Mouse (Mus musculus) embryonic facial prominence, embryonic 15.5 days (tissue): Measurements from ENCODE around the gene Fam189b. TPM values are rescaled to one million over a fixed set of nuclear protein-coding genes. Genes with fewer than 3 reads are reported as not detected.
A peak's percentile ranks its signal among the peaks of the same experiment; 100 is the strongest.
"Not testable (repeated sequence)": the region's sequence is repeated elsewhere in the genome, so short reads cannot be mapped to it uniquely, and the experiment has no call there.

Experiments used
- ATAC-seq: fragments of 200-750 bp; cut with Nextera tagmentation; 2 replicates; pipeline ENCODE4 v1.8.0; 2017; ENCODE audit warnings: low read depth, moderate TSS enrichment; ENCODE audit not compliant: insufficient number of reproducible peaks, low FRiP score, low TSS enrichment
- H3K27ac ChIP-seq: fragments of 300-500 bp; sonication (generic); replicated peaks from 2 replicates; pipeline ENCODE4 v1.5.1; 2015; ENCODE audit warnings: mild to moderate bottlenecking, inconsistent platforms
- H3K27me3 ChIP-seq: fragments of 300-500 bp; sonication (generic); 2 replicates; pipeline ENCODE4 v1.6.1; 2015; ENCODE audit warnings: inconsistent platforms
- H3K36me3 ChIP-seq: fragments of 300-500 bp; sonication (generic); 2 replicates; pipeline ENCODE4 v1.6.1; 2015; ENCODE audit warnings: mild to moderate bottlenecking, inconsistent platforms
- H3K4me1 ChIP-seq: fragments of 300-500 bp; sonication (generic); 2 replicates; pipeline ENCODE4 v1.6.1; 2015; ENCODE audit warnings: inconsistent platforms
- H3K4me2 ChIP-seq: fragments of 300-500 bp; sonication (generic); replicated peaks from 2 replicates; pipeline ENCODE4 v1.6.1; 2015; ENCODE audit warnings: mild to moderate bottlenecking, inconsistent platforms
- H3K4me3 ChIP-seq: fragments of 300-500 bp; sonication (generic); replicated peaks from 2 replicates; pipeline ENCODE4 v1.5.1; 2015; ENCODE audit warnings: mild to moderate bottlenecking, inconsistent platforms
- H3K9ac ChIP-seq: fragments of 300-500 bp; sonication (generic); 2 replicates; pipeline ENCODE4 v1.6.1; 2015; ENCODE audit warnings: inconsistent platforms
- H3K9me3 ChIP-seq: fragments of 300-500 bp; sonication (generic); replicated peaks from 2 replicates; pipeline ENCODE4 v1.6.1; 2016; ENCODE audit warnings: inconsistent platforms
- WGBS: fragments of 180-500 bp; shearing (Covaris S2); methylation state at CpG from one replicate; pipeline ENCODE4 v1.1.7; 2015; 5-methylcytosine and 5-hydroxymethylcytosine counted together
- polyA plus RNA-seq: library from polyadenylated mRNA; unstranded; fragments of >200 nt; fragmentation: Nextera tagmentation; extraction: Ambion mirVana; gene quantifications from 2 replicates; pipeline ENCODE4 v1.2.1, GENCODE M21; 2015

Gene Fam189b
- polyA plus RNA-seq, 1 experiment from 2014 or later = 37.0 TPM

- Histone ChIP-seq H3K27me3 (peaks cover 13% of the 10 kb centered on the region), H3K4me2 (no peak overlapping the region), H3K9ac (no peak overlapping the region), H3K4me3 (no peak overlapping the region), H3K36me3 (no peaks in the 10 kb centered on the region), H3K27ac (no peak overlapping the region), H3K9me3 (no peaks in the 10 kb centered on the region), H3K4me1 (peaks cover 21% of the 10 kb centered on the region)
- ATAC-seq = no peak
- 83% methylated on average over 8 of the region's 8 CpGs for WGBS
Measured at GRCm38 (mm10) chr3:89156951-89157350, 26.0 kb upstream of the Fam189b start.

- Histone ChIP-seq H3K9me3 (no peaks in the 10 kb centered on the region), H3K9ac (no peak overlapping the region), H3K4me1 (peaks cover 22% of the 10 kb centered on the region), H3K36me3 (no peaks in the 10 kb centered on the region), H3K4me2 (peak overlapping the region; percentile 99; the same call in 1 of the 2 replicates), H3K27ac (no peak overlapping the region), H3K27me3 (peaks cover 13% of the 10 kb centered on the region), H3K4me3 (no peak overlapping the region)
- ATAC-seq = no peak
- 15% methylated on average over 7 of the region's 7 CpGs for WGBS
Measured at GRCm38 (mm10) chr3:89158651-89159050, 24.3 kb upstream of the Fam189b start.

- H3K9me3 ChIP-seq = no peaks in the 10 kb centered on the region
- 3% methylated on average over 13 of the region's 13 CpGs for WGBS
- H3K27ac ChIP-seq = no peak overlapping the region
- no peaks in the 10 kb centered on the region for H3K36me3 ChIP-seq
- peak overlapping the region; percentile 44; the same call in 1 of the 2 replicates for H3K9ac ChIP-seq
- peak overlapping the region; percentile 99 for H3K4me2 ChIP-seq
- H3K27me3 ChIP-seq = peaks cover 13% of the 10 kb centered on the region
- ATAC-seq = no peak
- peaks cover 27% of the 10 kb centered on the region for H3K4me1 ChIP-seq
- H3K4me3 ChIP-seq = peak overlapping the region; percentile 63
Measured at GRCm38 (mm10) chr3:89159211-89159610, 23.7 kb upstream of the Fam189b start.

- peak within 1 kb of the TSS; percentile 44 for H3K9ac ChIP-seq
- H3K27ac ChIP-seq = no peak within 1 kb of the TSS
- ATAC-seq = peak; percentile 75
- no peaks in the 10 kb centered on the region for H3K36me3 ChIP-seq
- H3K4me2 ChIP-seq = peak within 1 kb of the TSS; percentile 99
- H3K4me1 ChIP-seq = peaks cover 28% of the 10 kb centered on the region
- H3K27me3 ChIP-seq = peaks cover 13% of the 10 kb centered on the region
- under 1% methylated on average over 65 of the region's 66 CpGs for WGBS
- no peaks in the 10 kb centered on the region for H3K9me3 ChIP-seq
- peak within 1 kb of the TSS; percentile 63 for H3K4me3 ChIP-seq
Measured at GRCm38 (mm10) chr3:89159616-89160344, 23.2 kb upstream of the Fam189b start, which contains the start of gene Hcn3. Hcn3 (minus strand) TSS chr3:89160196.

- H3K9ac ChIP-seq, H3K27ac ChIP-seq, H3K9me3 ChIP-seq, ATAC-seq, H3K4me3 ChIP-seq, H3K36me3 ChIP-seq, H3K4me2 ChIP-seq: not testable (repeated sequence)
- peaks cover 13% of the 10 kb centered on the region for H3K27me3 ChIP-seq
- peaks cover 37% of the 10 kb centered on the region for H3K4me1 ChIP-seq
Measured at GRCm38 (mm10) chr3:89161207-89161606, 21.7 kb upstream of the Fam189b start.

GRCm38 (mm10) chr3:89161786-89162185, 21.2 kb upstream of the Fam189b start:
- ATAC-seq = no peak
- Histone ChIP-seq H3K36me3 (no peaks in the 10 kb centered on the region), H3K4me2 (no peak overlapping the region), H3K27ac (no peak overlapping the region), H3K27me3 (peaks cover 13% of the 10 kb centered on the region), H3K9ac (no peak overlapping the region), H3K4me3 (no peak overlapping the region), H3K9me3 (no peaks in the 10 kb centered on the region), H3K4me1 (peaks cover 40% of the 10 kb centered on the region)
- WGBS = 84% methylated on average over 4 of the region's 4 CpGs

GRCm38 (mm10) chr3:89163123-89163522, 19.8 kb upstream of the Fam189b start:
- H3K36me3 ChIP-seq = peaks cover 7% of the 10 kb centered on the region; the same call in 1 of the 2 replicates
- ATAC-seq = no peak
- H3K27me3 ChIP-seq = peaks cover 11% of the 10 kb centered on the region
- peaks cover 40% of the 10 kb centered on the region for H3K4me1 ChIP-seq
- H3K4me3 ChIP-seq = no peak overlapping the region
- H3K9ac ChIP-seq = no peak overlapping the region
- H3K27ac ChIP-seq = no peak overlapping the region
- WGBS = 76% methylated on average over 1 of the region's 1 CpGs
- H3K4me2 ChIP-seq = no peak overlapping the region
- no peaks in the 10 kb centered on the region for H3K9me3 ChIP-seq

GRCm38 (mm10) chr3:89163643-89164245, 19.2 kb upstream of the Fam189b start:
- Histone ChIP-seq H3K4me2 (peak overlapping the region; percentile 70), H3K27me3 (peaks cover 6% of the 10 kb centered on the region), H3K4me3 (peak overlapping the region; percentile 89), H3K9me3 (no peaks in the 10 kb centered on the region), H3K36me3 (peaks cover 13% of the 10 kb centered on the region), H3K4me1 (peaks cover 37% of the 10 kb centered on the region), H3K9ac (no peak overlapping the region; the same call in 1 of the 2 replicates), H3K27ac (no peak overlapping the region; the same call in 1 of the 2 replicates)
- ATAC-seq = no peak
- 73% methylated on average over 5 of the region's 5 CpGs for WGBS

- Histone ChIP-seq H3K27ac (peak within 1 kb of the TSS; percentile 98), H3K9ac (peak within 1 kb of the TSS; percentile 98), H3K9me3 (no peaks in the 10 kb centered on the region), H3K36me3 (peaks cover 22% of the 10 kb centered on the region), H3K4me2 (peak within 1 kb of the TSS; percentile 70), H3K4me3 (peak within 1 kb of the TSS; percentile 89), H3K27me3 (no peaks in the 10 kb centered on the region), H3K4me1 (peaks cover 28% of the 10 kb centered on the region)
- ATAC-seq = peak; percentile 96
- under 1% methylated on average over 76 of the region's 79 CpGs for WGBS
Measured at GRCm38 (mm10) chr3:89164506-89165267, 18.3 kb upstream of the Fam189b start, which contains the start of gene Clk2. Clk2 (plus strand) TSS chr3:89164795.

- 10% methylated on average over 12 of the region's 12 CpGs for WGBS
- Histone ChIP-seq H3K4me1 (peaks cover 21% of the 10 kb centered on the region), H3K36me3 (peaks cover 29% of the 10 kb centered on the region), H3K4me3 (peak overlapping the region; percentile 89), H3K9ac (peak overlapping the region; percentile 98), H3K27ac (peak overlapping the region; percentile 98), H3K27me3 (no peaks in the 10 kb centered on the region), H3K9me3 (no peaks in the 10 kb centered on the region), H3K4me2 (peak overlapping the region; percentile 70)
- ATAC-seq = no peak
Measured at GRCm38 (mm10) chr3:89165268-89165870, 17.6 kb upstream of the Fam189b start.

- H3K4me2 ChIP-seq = no peak overlapping the region
- no peaks in the 10 kb centered on the region for H3K27me3 ChIP-seq
- no peaks in the 10 kb centered on the region for H3K9me3 ChIP-seq
- no peak overlapping the region for H3K9ac ChIP-seq
- WGBS = 94% methylated on average over 19 of the region's 19 CpGs
- peaks cover 19% of the 10 kb centered on the region for H3K4me1 ChIP-seq
- H3K36me3 ChIP-seq = peaks cover 43% of the 10 kb centered on the region
- H3K27ac ChIP-seq = no peak overlapping the region
- no peak overlapping the region for H3K4me3 ChIP-seq
- ATAC-seq = no peak
Measured at GRCm38 (mm10) chr3:89166945-89167344, 16.0 kb upstream of the Fam189b start.
